Mouse (Mus musculus): ENCODE measurements at regions not wholly inside any gene's neighbourhood (a gene's known extent, or its start where the extent isn't known, plus 50 kb on each side); places are given as distances from the start of the nearest gene placed in this dataset.

DNA sequence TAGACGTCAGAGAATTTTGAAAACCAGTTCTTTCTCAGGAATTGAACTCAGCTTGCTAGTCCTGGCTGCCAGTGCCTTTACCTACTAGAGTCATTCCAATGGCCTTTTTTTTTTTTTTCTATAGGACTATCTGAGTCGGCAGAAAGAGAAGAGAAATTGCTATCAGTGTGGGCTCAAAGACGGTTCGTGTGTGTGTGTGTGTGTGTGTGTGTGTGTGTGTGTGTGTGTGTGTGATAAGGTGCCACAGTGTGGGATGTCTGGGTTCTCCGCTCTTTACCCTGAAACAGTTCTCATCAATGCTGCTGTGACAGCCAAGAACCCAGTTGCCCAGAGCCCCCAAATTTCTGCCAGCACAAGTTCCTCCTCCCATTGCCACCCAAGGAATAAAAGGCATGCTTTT lies 146.1 kb downstream of the Rybp start:
- Histone ChIP-seq H3K4me1 (ENCODE audit: control insufficient read depth in 2 of 2, insufficient read depth in 2 of 2, low read length in 2 of 2, poor library complexity in 1 of 2) (peaks cover 0 to 18% of the 10 kb centered on the region in 2 experiments; a peak in 1 of 4 replicates), H3K27ac (ENCODE audit: insufficient read depth, low read depth, low read length, poor library complexity, severe bottlenecking) (no peak overlapping the region), H3K9me3 (ENCODE audit: control insufficient read depth, insufficient read depth, low read depth, low read length) (no peaks in the 10 kb centered on the region), H3K36me3 (ENCODE audit: control insufficient read depth, insufficient read depth, low read length, poor library complexity, severe bottlenecking) (no peaks in the 10 kb centered on the region), H3K4me3 (ENCODE audit: insufficient read depth in 1 of 2, low read depth in 1 of 2, low read length in 2 of 2, poor library complexity in 1 of 2, severe bottlenecking in 1 of 2) (no peak overlapping the region), H3K9ac (ENCODE audit: insufficient read depth, low read depth, low read length, poor library complexity, severe bottlenecking) (no peak overlapping the region)
- TF ChIP-seq CHD2 (IDR thresholded peaks at IDR 0.05; ENCODE audit: low read depth, low read length) (no peak), MAFK (IDR thresholded peaks at IDR 0.05; ENCODE audit: insufficient read depth, low read depth, low read length) (no peak)
- in situ Hi-C loops (cut with MboI; ENCODE audit: low sequenced_read_pairs in 2 of 2, unreplicated experiment in 2 of 2): no loop called here
- DNase-seq (ENCODE audit: low read depth, low spot score): no peak

DNA sequence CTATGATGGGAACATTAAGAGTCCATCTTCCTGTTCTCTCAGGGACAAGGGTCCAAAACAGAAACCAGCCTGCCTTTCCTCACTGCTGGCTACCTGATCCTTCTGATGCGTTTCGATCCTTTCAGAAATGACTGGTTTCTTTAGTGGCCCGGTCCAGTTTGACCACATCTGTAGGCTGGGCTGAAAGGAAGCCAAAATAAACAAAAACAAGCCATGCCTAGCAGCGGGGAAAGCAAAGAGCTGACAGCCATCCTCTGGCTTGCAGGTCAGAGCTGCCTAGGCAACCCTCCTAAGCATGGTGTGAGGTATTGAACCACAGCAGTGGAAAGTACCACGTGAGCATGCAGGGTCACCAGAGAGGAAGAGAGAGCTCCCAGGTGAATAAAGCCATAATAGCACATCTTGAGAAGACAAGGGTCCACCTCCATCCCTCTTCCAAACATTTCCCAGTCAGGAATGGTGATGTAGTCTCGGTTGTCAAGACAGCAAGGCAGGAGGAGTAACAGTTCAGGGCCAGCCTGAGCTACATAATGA lies 146.6 kb downstream of the Rybp start:
- in situ Hi-C loops (cut with MboI; ENCODE audit: low sequenced_read_pairs in 2 of 2, unreplicated experiment in 2 of 2): no loop called here
- Histone ChIP-seq H3K9me3 (ENCODE audit: control insufficient read depth, insufficient read depth, low read depth, low read length) (no peaks in the 10 kb centered on the region), H3K9ac (ENCODE audit: insufficient read depth, low read depth, low read length, poor library complexity, severe bottlenecking) (no peak overlapping the region), H3K4me3 (ENCODE audit: insufficient read depth in 1 of 2, low read depth in 1 of 2, low read length in 2 of 2, poor library complexity in 1 of 2, severe bottlenecking in 1 of 2) (no peak overlapping the region), H3K36me3 (ENCODE audit: control insufficient read depth, insufficient read depth, low read length, poor library complexity, severe bottlenecking) (no peaks in the 10 kb centered on the region), H3K4me1 (ENCODE audit: control insufficient read depth in 2 of 2, insufficient read depth in 2 of 2, low read length in 2 of 2, poor library complexity in 1 of 2) (peaks cover 0 to 18% of the 10 kb centered on the region in 2 experiments; a peak in 1 of 4 replicates), H3K27ac (ENCODE audit: insufficient read depth, low read depth, low read length, poor library complexity, severe bottlenecking) (no peak overlapping the region)
- TF ChIP-seq HCFC1 (IDR thresholded peaks at IDR 0.05; ENCODE audit: borderline replicate concordance, insufficient read depth, low read length) (no peak), ZC3H11A (IDR thresholded peaks at IDR 0.05; ENCODE audit: borderline replicate concordance, low read depth, low read length) (no peak), MAFK (IDR thresholded peaks at IDR 0.05; ENCODE audit: insufficient read depth, low read depth, low read length) (no peak), ZNF384 (IDR thresholded peaks at IDR 0.05; ENCODE audit: low read depth, low read length) (no peak), CHD2 (IDR thresholded peaks at IDR 0.05; ENCODE audit: low read depth, low read length) (no peak)
- no peak for DNase-seq (ENCODE audit: low read depth, low spot score)

DNA sequence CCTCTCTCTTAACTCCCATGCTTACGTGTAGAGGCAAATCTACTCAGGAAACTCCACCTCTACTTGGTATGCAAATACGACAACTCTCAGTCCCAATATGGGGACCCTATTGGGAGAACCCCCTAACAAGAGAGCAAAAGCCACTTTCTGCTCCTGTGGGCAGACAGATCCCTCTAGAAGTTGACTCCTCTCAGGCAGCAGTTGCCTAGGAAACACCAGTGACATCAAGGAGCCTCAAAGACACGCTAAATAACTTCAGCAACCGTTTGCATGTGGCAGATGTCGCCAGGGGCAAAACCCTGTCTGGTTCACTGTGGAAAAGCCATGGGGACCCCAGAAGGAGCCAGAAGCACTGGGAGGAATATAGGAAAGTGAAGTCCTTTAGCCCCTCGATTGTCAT lies 147.5 kb downstream of the Rybp start:
- H3K27ac ChIP-seq (ENCODE audit: insufficient read depth, low read depth, low read length, poor library complexity, severe bottlenecking): no peak overlapping the region
- no peak overlapping the region for H3K4me3 ChIP-seq (ENCODE audit: insufficient read depth in 1 of 2, low read depth in 1 of 2, low read length in 2 of 2, poor library complexity in 1 of 2, severe bottlenecking in 1 of 2)
- H3K9ac ChIP-seq (ENCODE audit: insufficient read depth, low read depth, low read length, poor library complexity, severe bottlenecking): no peak overlapping the region
- in situ Hi-C loops (cut with MboI; ENCODE audit: low sequenced_read_pairs in 2 of 2, unreplicated experiment in 2 of 2): no loop called here
- peaks cover 0 to 15% of the 10 kb centered on the region in 2 experiments; a peak in 1 of 4 replicates for H3K4me1 ChIP-seq (ENCODE audit: control insufficient read depth in 2 of 2, insufficient read depth in 2 of 2, low read length in 2 of 2, poor library complexity in 1 of 2)
- H3K9me3 ChIP-seq (ENCODE audit: control insufficient read depth, insufficient read depth, low read depth, low read length): no peaks in the 10 kb centered on the region
- no peaks in the 10 kb centered on the region for H3K36me3 ChIP-seq (ENCODE audit: control insufficient read depth, insufficient read depth, low read length, poor library complexity, severe bottlenecking)
- no peak for DNase-seq (ENCODE audit: low read depth, low spot score)
- TF ChIP-seq CHD2 (IDR thresholded peaks at IDR 0.05; ENCODE audit: low read depth, low read length): no peak
- TF ChIP-seq ZNF384 (IDR thresholded peaks at IDR 0.05; ENCODE audit: low read depth, low read length): no peak
- no peak for TF ChIP-seq HCFC1 (IDR thresholded peaks at IDR 0.05; ENCODE audit: borderline replicate concordance, insufficient read depth, low read length)
- no peak for TF ChIP-seq MAFK (IDR thresholded peaks at IDR 0.05; ENCODE audit: insufficient read depth, low read depth, low read length)
- TF ChIP-seq ZC3H11A (IDR thresholded peaks at IDR 0.05; ENCODE audit: borderline replicate concordance, low read depth, low read length): no peak

DNA sequence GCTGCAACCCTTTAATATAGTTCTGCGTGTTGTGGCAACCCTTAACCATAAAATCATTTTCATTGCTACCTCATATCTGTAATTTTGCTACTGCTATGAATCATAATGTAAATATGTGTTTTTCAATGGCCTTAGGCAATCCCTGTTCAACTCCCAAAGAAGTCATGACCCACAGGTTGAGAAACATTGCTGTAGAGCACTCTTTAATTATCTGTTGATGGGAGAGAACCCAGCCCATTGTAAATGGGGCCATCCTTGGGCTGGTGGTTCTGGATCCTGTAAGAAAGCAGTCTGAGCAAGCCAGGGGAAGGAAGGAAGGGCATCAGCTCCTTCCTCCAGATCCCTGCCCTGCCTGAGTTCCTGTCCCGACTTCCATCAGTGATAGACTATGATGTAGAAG lies 148.6 kb downstream of the Rybp start:
- Histone ChIP-seq H3K4me3 (ENCODE audit: insufficient read depth in 1 of 2, low read depth in 1 of 2, low read length in 2 of 2, poor library complexity in 1 of 2, severe bottlenecking in 1 of 2) (no peak overlapping the region), H3K4me1 (ENCODE audit: control insufficient read depth in 2 of 2, insufficient read depth in 2 of 2, low read length in 2 of 2, poor library complexity in 1 of 2) (peaks cover 0 to 5% of the 10 kb centered on the region in 2 experiments; a peak in 1 of 4 replicates), H3K36me3 (ENCODE audit: control insufficient read depth, insufficient read depth, low read length, poor library complexity, severe bottlenecking) (no peaks in the 10 kb centered on the region), H3K27ac (ENCODE audit: insufficient read depth, low read depth, low read length, poor library complexity, severe bottlenecking) (no peak overlapping the region), H3K9me3 (ENCODE audit: control insufficient read depth, insufficient read depth, low read depth, low read length) (no peaks in the 10 kb centered on the region), H3K9ac (ENCODE audit: insufficient read depth, low read depth, low read length, poor library complexity, severe bottlenecking) (no peak overlapping the region)
- in situ Hi-C loops (cut with MboI; ENCODE audit: low sequenced_read_pairs in 2 of 2, unreplicated experiment in 2 of 2): no loop called here
- DNase-seq (ENCODE audit: low read depth, low spot score): no peak
- no peak for TF ChIP-seq ZNF384 (IDR thresholded peaks at IDR 0.05; ENCODE audit: low read depth, low read length)
- TF ChIP-seq MAFK (IDR thresholded peaks at IDR 0.05; ENCODE audit: insufficient read depth, low read depth, low read length): no peak
- TF ChIP-seq HCFC1 (IDR thresholded peaks at IDR 0.05; ENCODE audit: borderline replicate concordance, insufficient read depth, low read length): no peak
- TF ChIP-seq CHD2 (IDR thresholded peaks at IDR 0.05; ENCODE audit: low read depth, low read length): no peak
- TF ChIP-seq ZC3H11A (IDR thresholded peaks at IDR 0.05; ENCODE audit: borderline replicate concordance, low read depth, low read length): no peak

DNA sequence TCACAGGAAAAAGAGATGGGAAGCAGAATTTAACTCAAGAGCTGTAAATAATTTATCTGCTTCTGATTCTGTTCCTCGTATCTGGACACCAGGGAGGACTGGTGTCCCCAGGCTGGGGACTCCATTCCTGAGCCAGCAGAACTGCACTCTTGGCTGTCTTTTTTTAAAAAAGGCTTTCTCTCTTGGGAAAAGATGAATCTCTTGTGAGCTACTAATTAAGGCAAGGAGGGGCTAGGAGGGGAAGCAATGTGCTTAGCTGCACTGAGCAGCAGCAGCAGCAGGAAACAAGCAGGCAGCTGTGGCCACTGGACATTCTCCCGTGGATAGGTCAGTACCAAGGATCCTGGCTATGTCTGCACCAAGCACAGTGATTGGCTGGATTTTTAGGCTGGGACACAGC lies 152.1 kb downstream of the Rybp start:
- Histone ChIP-seq H3K9ac (ENCODE audit: insufficient read depth, low read depth, low read length, poor library complexity, severe bottlenecking) (no peak overlapping the region), H3K27ac (ENCODE audit: insufficient read depth, low read depth, low read length, poor library complexity, severe bottlenecking) (no peak overlapping the region), H3K9me3 (ENCODE audit: control insufficient read depth, insufficient read depth, low read depth, low read length) (no peaks in the 10 kb centered on the region), H3K36me3 (ENCODE audit: control insufficient read depth, insufficient read depth, low read length, poor library complexity, severe bottlenecking) (no peaks in the 10 kb centered on the region), H3K4me1 (ENCODE audit: control insufficient read depth in 2 of 2, insufficient read depth in 2 of 2, low read length in 2 of 2, poor library complexity in 1 of 2) (no peaks in the 10 kb centered on the region), H3K4me3 (ENCODE audit: insufficient read depth in 1 of 2, low read depth in 1 of 2, low read length in 2 of 2, poor library complexity in 1 of 2, severe bottlenecking in 1 of 2) (no peak overlapping the region)
- in situ Hi-C loops (cut with MboI; ENCODE audit: low sequenced_read_pairs in 2 of 2, unreplicated experiment in 2 of 2): no loop called here
- DNase-seq (ENCODE audit: low read depth, low spot score): no peak
- TF ChIP-seq HCFC1 (IDR thresholded peaks at IDR 0.05; ENCODE audit: borderline replicate concordance, insufficient read depth, low read length): no peak
- TF ChIP-seq MAFK (IDR thresholded peaks at IDR 0.05; ENCODE audit: insufficient read depth, low read depth, low read length): no peak
- TF ChIP-seq ZC3H11A (IDR thresholded peaks at IDR 0.05; ENCODE audit: borderline replicate concordance, low read depth, low read length): no peak
- no peak for TF ChIP-seq ZNF384 (IDR thresholded peaks at IDR 0.05; ENCODE audit: low read depth, low read length)
- TF ChIP-seq CHD2 (IDR thresholded peaks at IDR 0.05; ENCODE audit: low read depth, low read length): no peak
